Mouse (Mus musculus) C2C12 (cell line): ENCODE measurements around the gene Trmt1.

Source experiments
- CTCF ChIP-seq: IDR thresholded peaks from one replicate; pipeline ENCODE4 v1.5.1; 2011; ENCODE audit not compliant: control insufficient read depth, insufficient read depth, insufficient read length
- FOSL1 ChIP-seq: IDR thresholded peaks from one replicate; pipeline ENCODE4 v1.8.0; 2011; ENCODE audit warnings: mild to moderate bottlenecking, low read length; ENCODE audit not compliant: poor library complexity, insufficient read depth, severe bottlenecking
- MAX ChIP-seq: IDR thresholded peaks from one replicate; pipeline ENCODE4 v1.6.1; 2011; ENCODE audit warnings: mild to moderate bottlenecking, control low read depth
- MYOD1 ChIP-seq: IDR thresholded peaks from one replicate; pipeline ENCODE4 v1.6.1; 2011; ENCODE audit warnings: low read depth; ENCODE audit not compliant: control insufficient read depth, insufficient read length
- MYOG ChIP-seq: IDR thresholded peaks from one replicate; pipeline ENCODE4 v1.6.1; 2011; ENCODE audit not compliant: control insufficient read depth, insufficient read length; ENCODE audit errors: extremely low read depth
- USF1 ChIP-seq: IDR thresholded peaks from one replicate; pipeline ENCODE4 v1.6.1; 2011; ENCODE audit warnings: low read depth, mild to moderate bottlenecking, control low read depth, moderate library complexity

- TF ChIP-seq CTCF = no peak
- TF ChIP-seq MAX = no peak
- TF ChIP-seq USF1 = no peak
- TF ChIP-seq FOSL1 = no peak
- no peak for TF ChIP-seq MYOD1
- TF ChIP-seq MYOG = no peak
Measured at GRCm38 (mm10) chr8:84662581-84663065, 23.5 kb upstream of the Trmt1 start, which contains the start of gene Ier2.
